Mouse (Mus musculus) layer of hippocampus, adult 9-10 months (tissue): ENCODE data around the gene Elfn1.

Source experiments
- DNase-seq: peaks from one replicate; pipeline ENCODE4 v3.0.0; 2022; ENCODE audit warnings: low spot score

Elfn1 gene

DNA sequence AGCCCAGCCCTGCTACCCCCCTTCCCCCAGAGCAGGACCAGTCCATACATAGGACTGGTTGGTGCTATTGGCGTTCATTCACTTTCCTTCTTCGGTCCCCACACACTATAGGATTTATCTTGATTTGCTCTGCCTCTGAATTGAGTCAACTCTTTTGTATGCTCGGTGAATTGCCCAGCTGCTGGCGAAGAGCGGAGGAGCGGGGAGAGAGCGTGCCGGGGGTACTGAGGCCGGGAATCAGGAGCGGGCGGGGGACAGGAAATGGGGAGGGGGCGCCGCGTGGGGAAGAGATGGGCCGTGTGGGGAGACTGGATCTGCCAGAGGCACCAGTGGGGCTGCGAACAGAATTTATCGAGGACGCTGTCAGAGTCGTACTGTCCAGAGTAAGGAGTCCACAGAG is 3.8 kb downstream of the Elfn1 start:
- DNase-seq: no peak

GRCm38 (mm10) chr5:139912121-139912771 is 4.5 kb downstream of the Elfn1 start:
- DNase-seq: no peak

DNA sequence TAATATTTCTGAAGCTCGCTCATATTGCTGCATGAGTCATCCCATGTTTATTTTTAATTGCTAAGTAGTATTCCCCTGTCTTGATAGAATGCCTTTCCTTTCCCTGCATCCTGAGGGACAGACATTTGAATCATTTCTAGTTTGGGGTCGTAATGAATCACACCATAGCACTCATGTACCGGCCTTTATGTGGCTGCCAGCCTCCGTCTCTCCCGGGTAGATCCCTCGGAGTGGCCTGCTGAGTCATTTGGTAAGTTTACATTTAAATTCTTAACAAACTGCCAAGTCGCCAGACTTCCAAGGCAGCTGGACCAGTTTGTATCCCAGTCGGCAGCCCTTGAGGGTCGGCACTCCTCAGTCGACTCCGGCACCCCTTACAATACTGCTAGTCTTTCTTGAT is 13.9 kb downstream of the Elfn1 start:
- DNase-seq: no peak

DNA sequence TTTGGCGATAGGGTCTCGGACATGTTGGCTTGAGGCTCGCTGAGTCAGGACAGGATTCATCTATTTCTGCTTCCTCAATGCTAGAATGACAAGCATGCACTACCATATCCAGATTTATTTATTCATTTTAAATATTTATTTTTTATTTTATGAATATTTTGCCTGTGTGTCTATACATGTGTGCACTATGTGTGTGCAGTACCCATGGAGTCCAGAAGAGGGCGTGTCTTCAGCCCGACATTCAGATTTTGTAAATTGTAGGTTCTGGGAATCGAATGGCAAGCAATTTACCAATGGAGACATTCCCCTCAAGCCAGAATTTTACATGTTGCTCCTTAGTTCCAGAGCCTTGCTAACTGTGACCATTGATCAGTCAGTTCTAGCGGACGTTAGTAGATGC is 16.1 kb downstream of the Elfn1 start:
- DNase-seq: no peak

GRCm38 (mm10) chr5:139930102-139930501 is 22.4 kb downstream of the Elfn1 start:
- no peak for DNase-seq

DNA sequence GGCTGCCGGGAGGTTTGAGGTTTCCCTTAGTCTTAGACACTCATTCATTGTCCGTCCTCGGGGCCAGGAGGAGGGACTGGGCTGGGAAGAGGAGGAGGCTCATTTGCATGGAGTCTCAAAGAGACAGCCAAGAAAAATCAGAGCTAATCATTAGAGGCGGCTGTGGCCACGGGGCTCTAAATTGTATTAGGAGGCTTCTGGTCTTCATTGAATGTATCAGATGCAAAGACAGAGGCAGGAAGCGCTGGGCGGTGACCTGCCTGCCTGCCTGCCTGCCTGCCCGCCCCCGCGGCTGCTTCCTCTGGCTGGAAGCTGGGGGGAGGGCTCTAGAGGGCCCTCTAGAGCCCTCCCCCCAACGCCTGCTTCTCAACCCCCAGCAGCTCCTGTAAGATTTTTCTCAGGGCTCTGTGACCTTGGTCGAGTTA is 23.2 kb downstream of the Elfn1 start:
- no peak for DNase-seq

- DNase-seq: no peak
Measured at GRCm38 (mm10) chr5:139931947-139932540, 24.3 kb downstream of the Elfn1 start.

- peak; percentile 25 for DNase-seq
Measured at GRCm38 (mm10) chr5:139932595-139933271, 25.0 kb downstream of the Elfn1 start.

DNA sequence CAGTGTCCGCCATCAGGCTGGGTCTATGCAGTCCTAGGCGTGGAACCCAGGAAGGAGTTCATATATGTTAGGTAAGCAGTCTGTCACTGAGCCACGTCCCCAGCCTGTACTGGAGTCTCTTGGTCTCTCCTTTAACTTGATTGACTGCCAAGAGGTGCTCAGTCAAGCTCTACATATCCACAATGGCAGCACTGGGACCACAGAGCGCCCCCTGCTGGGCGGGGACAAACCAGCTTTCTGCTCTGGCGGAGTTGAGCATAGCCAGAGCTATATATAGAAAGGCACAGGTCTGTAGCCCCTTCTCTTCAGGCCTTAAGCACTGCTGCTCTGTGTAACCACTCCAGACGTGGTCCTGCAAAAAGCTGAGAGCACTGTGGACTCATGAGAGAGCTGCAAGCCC is 25.7 kb downstream of the Elfn1 start:
- DNase-seq: no peak

- DNase-seq: no peak
Measured at GRCm38 (mm10) chr5:139936431-139936830, 28.7 kb downstream of the Elfn1 start.

GRCm38 (mm10) chr5:139944697-139945096 is 37.0 kb downstream of the Elfn1 start:
- no peak for DNase-seq

DNA sequence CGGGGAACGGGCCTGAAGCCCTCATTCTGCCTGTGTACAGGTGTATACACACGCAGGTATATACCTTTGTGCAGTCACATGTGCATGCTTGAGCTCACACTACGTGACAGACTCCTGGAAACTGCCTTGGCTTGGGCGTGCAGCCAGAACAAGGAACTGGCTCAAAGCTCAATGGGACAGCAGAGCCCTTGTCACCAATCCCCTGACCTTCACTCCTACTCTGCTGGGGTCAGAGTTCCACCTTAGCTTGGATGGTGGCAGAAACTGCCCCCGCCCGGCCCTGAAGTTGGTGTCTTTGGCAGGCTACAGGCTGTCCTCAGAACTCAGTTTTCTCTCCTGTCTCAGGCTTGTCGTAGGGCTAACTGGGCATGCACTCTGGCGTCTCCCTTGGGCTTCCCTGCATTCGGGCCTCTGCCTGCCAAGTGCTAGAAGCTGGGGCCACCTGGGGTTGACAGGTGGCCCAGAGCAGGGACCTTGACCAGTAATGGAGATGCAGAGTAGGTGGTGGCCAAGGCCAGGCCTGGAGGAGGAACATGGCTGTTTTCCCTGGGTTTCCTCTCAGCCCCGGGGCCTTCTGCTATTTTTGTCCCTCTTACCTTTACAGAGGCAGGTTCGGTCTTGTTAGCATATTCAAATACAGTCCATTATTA is 38.1 kb downstream of the Elfn1 start:
- no peak for DNase-seq

DNA sequence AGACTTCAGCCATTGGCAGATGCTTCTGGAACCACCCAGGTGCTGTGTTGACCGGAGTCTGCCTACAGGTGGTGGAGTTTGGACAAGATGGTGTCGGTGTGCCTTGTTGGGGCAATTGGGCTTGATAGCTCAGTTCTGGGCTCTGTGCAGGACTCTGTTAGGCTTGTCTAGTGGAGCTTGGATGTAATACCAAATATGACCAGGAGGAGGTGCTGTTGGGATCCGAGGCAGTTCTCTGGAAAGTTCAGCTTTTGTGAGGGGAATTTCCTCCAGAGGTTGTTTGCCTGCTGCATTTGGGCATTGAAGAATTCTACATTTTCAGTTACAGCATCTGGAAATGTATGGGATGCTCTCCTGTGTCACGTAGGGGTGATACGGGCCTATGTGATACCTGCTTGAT is 39.7 kb downstream of the Elfn1 start:
- DNase-seq: no peak

- DNase-seq: peak; percentile 37
Measured at GRCm38 (mm10) chr5:139948552-139948951, 40.8 kb downstream of the Elfn1 start.

DNA sequence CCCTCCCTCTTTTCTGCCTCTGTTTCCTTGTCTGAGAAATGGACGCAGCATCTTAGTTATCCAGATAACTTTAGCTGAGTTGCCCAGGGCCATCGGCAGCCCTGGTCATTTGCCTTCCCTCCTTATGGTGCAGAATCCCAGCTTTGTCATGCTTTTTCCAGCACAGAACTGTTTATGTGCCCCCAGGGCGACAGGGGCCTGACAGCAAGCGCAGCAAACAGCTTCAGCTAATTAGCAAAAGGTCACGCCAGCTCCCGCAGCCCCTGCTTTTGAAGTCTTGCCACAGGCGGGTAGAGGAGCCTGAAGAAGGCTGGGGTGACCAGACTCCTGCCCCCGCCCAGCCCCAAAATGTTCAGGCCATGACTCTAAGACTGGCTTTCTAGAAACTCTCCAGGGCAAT is 41.6 kb downstream of the Elfn1 start:
- no peak for DNase-seq

DNA sequence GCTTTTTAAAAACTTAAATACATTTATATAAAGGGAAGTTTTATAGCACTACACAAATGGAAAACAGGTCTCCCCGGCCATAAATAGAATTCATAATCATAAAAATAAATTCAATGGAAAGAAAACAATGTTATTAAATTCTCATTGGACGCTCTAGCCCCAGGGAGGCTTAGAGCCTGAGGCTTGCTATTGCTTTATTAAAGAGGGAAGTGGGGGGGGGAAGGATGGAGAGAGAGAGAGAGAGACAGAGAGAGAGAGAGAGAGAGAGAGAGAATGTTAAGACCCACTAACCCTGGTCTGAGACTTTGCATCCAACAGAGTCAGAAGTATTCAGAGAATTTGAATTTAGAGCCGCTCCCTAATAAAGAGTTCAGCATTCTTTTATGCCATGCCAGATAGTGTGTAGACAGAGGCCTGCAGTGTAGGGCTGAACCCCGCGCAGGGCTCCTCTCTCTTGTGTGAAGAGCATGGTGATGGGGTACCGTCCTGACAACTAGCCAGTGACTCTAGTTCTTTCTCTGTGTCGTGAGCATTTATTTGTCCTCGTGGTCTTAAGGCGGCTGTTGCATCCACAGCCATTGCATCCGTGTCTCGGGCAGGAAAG is 42.3 kb downstream of the Elfn1 start:
- no peak for DNase-seq

GRCm38 (mm10) chr5:139956859-139957258 is 49.1 kb downstream of the Elfn1 start:
- DNase-seq: no peak

DNA sequence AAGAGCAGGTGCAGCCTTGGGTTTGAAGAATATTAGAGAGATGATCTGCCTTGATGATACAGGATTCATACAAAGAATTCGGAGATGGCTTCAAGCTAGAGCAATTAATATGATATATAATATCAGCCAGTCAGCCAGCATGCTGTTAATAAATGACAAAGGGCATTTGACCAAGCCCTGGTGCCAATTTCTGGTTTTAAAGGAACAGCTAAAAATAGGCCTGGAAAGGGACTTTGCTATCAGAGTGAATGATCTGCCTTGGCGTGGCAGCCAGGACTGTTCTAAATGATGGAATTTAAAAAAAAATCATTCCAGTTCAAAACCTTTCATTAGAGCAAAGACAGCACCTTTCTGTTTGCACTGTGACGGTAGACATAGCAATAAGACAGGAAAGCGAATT is 52.0 kb downstream of the Elfn1 start:
- DNase-seq: no peak

- DNase-seq: no peak
Measured at GRCm38 (mm10) chr5:139964391-139964790, 56.6 kb downstream of the Elfn1 start.

- no peak for DNase-seq
Measured at GRCm38 (mm10) chr5:139965596-139965995, 57.9 kb downstream of the Elfn1 start.

GRCm38 (mm10) chr5:139969151-139969948 is 61.6 kb downstream of the Elfn1 start:
- DNase-seq: no peak

- DNase-seq: no peak
Measured at GRCm38 (mm10) chr5:139970186-139970631, 62.5 kb downstream of the Elfn1 start.
